34 mouse cellular contexts compared by ENCODE assay signal in the genomic region with DNA sequence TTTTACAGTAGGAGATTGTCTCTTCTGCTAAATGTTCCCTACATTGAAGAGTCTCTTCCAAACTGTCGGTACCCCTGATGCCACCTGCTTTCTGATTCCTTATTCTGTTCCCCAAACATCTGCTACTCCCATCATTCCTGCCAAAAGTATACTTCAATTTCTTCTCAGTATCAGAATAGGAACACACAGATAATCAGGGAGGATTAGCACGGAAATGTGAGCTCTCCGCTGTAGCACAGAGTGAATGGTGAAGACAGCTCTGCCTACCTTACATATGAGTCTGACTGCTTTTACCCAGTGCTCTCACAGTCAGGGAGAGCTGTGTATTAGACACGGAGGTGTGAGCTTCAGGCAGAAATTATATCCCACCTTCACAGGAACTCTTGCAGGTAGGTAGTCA.
"Had no signal": no experiment of that assay in that cellular context is flagged by ENCODE, and none has a peak within 500 bp of the region (broad histone marks: within the 10 kb centered on the region; RNA-seq: fewer than 3 reads in every experiment).

No protein-coding gene starts in this region.

- H3K9ac ChIP-seq: heart, embryonic 12.5 days; heart, embryonic 13.5 days; heart, embryonic 15.5 days; hindbrain, embryonic 12.5 days; hindbrain, embryonic 13.5 days; hindbrain, embryonic 15.5 days; intestine, embryonic 15.5 days; kidney, embryonic 15.5 days had no signal

- H3K36me3 ChIP-seq: heart, embryonic 10.5 days; heart, embryonic 12.5 days; heart, embryonic 13.5 days; heart, embryonic 15.5 days; hindbrain, embryonic 10.5 days; hindbrain, embryonic 12.5 days; hindbrain, embryonic 13.5 days; hindbrain, embryonic 15.5 days; intestine, embryonic 15.5 days; kidney, embryonic 15.5 days had no signal

- H3K9me3 ChIP-seq: heart, embryonic 10.5 days; heart, embryonic 12.5 days; heart, embryonic 13.5 days; heart, embryonic 15.5 days; hindbrain, embryonic 10.5 days; hindbrain, embryonic 12.5 days; hindbrain, embryonic 13.5 days; hindbrain, embryonic 15.5 days; intestine, embryonic 15.5 days; kidney, embryonic 15.5 days had no signal

- H3K27me3 ChIP-seq: heart, embryonic 12.5 days; heart, embryonic 13.5 days; heart, embryonic 15.5 days; hindbrain, embryonic 12.5 days; hindbrain, embryonic 13.5 days; hindbrain, embryonic 15.5 days; intestine, embryonic 15.5 days; kidney, embryonic 15.5 days had no signal

- H3K4me3 ChIP-seq: heart, embryonic 10.5 days; heart, embryonic 12.5 days; heart, embryonic 13.5 days; heart, embryonic 15.5 days; hindbrain, embryonic 10.5 days; hindbrain, embryonic 12.5 days; hindbrain, embryonic 13.5 days; hindbrain, embryonic 15.5 days; intestine, embryonic 15.5 days; kidney, embryonic 15.5 days; layer of hippocampus, adult 2 months; left cerebral cortex, adult 2 months had no signal

- H3K4me1 ChIP-seq: heart, embryonic 10.5 days; heart, embryonic 12.5 days; heart, embryonic 15.5 days; hindbrain, embryonic 10.5 days; hindbrain, embryonic 12.5 days; hindbrain, embryonic 15.5 days; intestine, embryonic 15.5 days had no signal

- DNase-seq: heart, postnatal 10 days; heart, postnatal 14 days; heart, postnatal 36 days; heart, postnatal 4 days; kidney, adult 11 months; kidney, adult 18-20 months; kidney, adult 2 months; kidney, adult 8-10 months; kidney, adult 9 months; kidney, postnatal 10 days; kidney, postnatal 14 days; kidney, postnatal 25 days; kidney, postnatal 36 days; kidney, postnatal 4 days; layer of hippocampus, postnatal 36 days had no signal

- H3K27ac ChIP-seq: heart, embryonic 10.5 days; heart, embryonic 13.5 days; heart, embryonic 15.5 days; hindbrain, embryonic 10.5 days; hindbrain, embryonic 12.5 days; hindbrain, embryonic 13.5 days; hindbrain, embryonic 15.5 days; hindbrain, postnatal 0 days; intestine, embryonic 15.5 days; kidney, embryonic 15.5 days; kidney, postnatal 0 days; layer of hippocampus, adult 2 months; left cerebral cortex, adult 2 months had no signal

- ATAC-seq: hindbrain, embryonic 16.5 days; hindbrain, postnatal 0 days; inflammation-experienced regulatory T-cells, adult 6 months; intestine, embryonic 15.5 days; intestine, embryonic 16.5 days; intestine, postnatal 0 days had no signal

- H3K4me2 ChIP-seq: heart, embryonic 11.5 days; heart, embryonic 12.5 days; heart, embryonic 13.5 days; heart, embryonic 15.5 days; hindbrain, embryonic 12.5 days; hindbrain, embryonic 13.5 days; hindbrain, embryonic 15.5 days; intestine, embryonic 15.5 days; kidney, embryonic 15.5 days had no signal
